Mouse (Mus musculus) neural tube, embryonic 11.5 days (tissue): ENCODE measurements around the gene Mtr. TPM values are rescaled to one million over a fixed set of nuclear protein-coding genes. Genes with fewer than 3 reads are reported as not detected.

Source experiments
- ATAC-seq: fragments of 200-750 bp; cut with Nextera tagmentation; 2 replicates; pipeline ENCODE4 v1.8.0; 2017; ENCODE audit warnings: moderate number of reproducible peaks, mild to moderate bottlenecking, moderate TSS enrichment, moderate library complexity; ENCODE audit not compliant: insufficient read depth, low FRiP score, low TSS enrichment
- DNase-seq: peaks from one replicate; pipeline ENCODE4 v3.0.0-alpha.2; 2015; ENCODE audit warnings: low spot score
- H3K27ac ChIP-seq: fragments of 300-500 bp; sonication (generic); 2 replicates; pipeline ENCODE4 v1.5.1; 2014; ENCODE audit warnings: low read depth, mild to moderate bottlenecking, low read length
- H3K27me3 ChIP-seq: fragments of 300-500 bp; sonication (generic); 2 replicates; pipeline ENCODE4 v1.6.1; 2014; ENCODE audit warnings: mild to moderate bottlenecking, low read length, mixed read lengths; ENCODE audit not compliant: control insufficient read depth, insufficient read depth
- H3K36me3 ChIP-seq: fragments of 300-500 bp; sonication (generic); 2 replicates; pipeline ENCODE4 v1.6.1; 2014; ENCODE audit warnings: mild to moderate bottlenecking, low read length, moderate library complexity, mixed read lengths; ENCODE audit not compliant: control insufficient read depth, insufficient read depth
- H3K4me1 ChIP-seq: fragments of 300-500 bp; sonication (generic); 2 replicates; pipeline ENCODE4 v1.6.1; 2014; ENCODE audit warnings: low read length, mixed read lengths; ENCODE audit not compliant: control insufficient read depth, insufficient read depth
- H3K4me2 ChIP-seq: fragments of 300-500 bp; sonication (generic); 2 replicates; pipeline ENCODE4 v1.6.1; 2014; ENCODE audit warnings: low read depth, mild to moderate bottlenecking, moderate library complexity
- H3K4me3 ChIP-seq: fragments of 300-500 bp; sonication (generic); 2 replicates; pipeline ENCODE4 v1.5.1; 2014; ENCODE audit warnings: low read depth, low read length
- H3K9ac ChIP-seq: fragments of 300-500 bp; sonication (generic); 2 replicates; pipeline ENCODE4 v1.6.1; 2014; ENCODE audit warnings: mild to moderate bottlenecking, low read length
- H3K9me3 ChIP-seq: fragments of 300-500 bp; sonication (generic); 2 replicates; pipeline ENCODE4 v1.6.1; 2016; ENCODE audit warnings: low read length; ENCODE audit not compliant: control insufficient read depth
- WGBS: fragments of 180-500 bp; shearing (Covaris S2); extraction: QIAGEN DNeasy Blood & Tissue Kit; methylation state at CpG from one replicate; pipeline ENCODE4 v1.1.7; 2014; 5-methylcytosine and 5-hydroxymethylcytosine counted together
- polyA plus RNA-seq: library from polyadenylated mRNA; unstranded; fragments of >200 nt; fragmentation: Nextera tagmentation; extraction: Ambion mirVana; gene quantifications from 2 replicates; pipeline ENCODE4 v1.2.1, GENCODE M21; 2014

Mtr gene
- polyA plus RNA-seq, 1 experiment from 2014 or later: 16.3 TPM

- H3K27me3 ChIP-seq: no peaks in the 10 kb centered on the region
- ATAC-seq (no peak), DNase-seq (no peak)
- H3K36me3 ChIP-seq: 0 out of 2 replicates have a peak, but pooled peaks cover 2% of the 10 kb centered on the region
- no peak overlapping the region for H3K4me2 ChIP-seq
- no peak overlapping the region for H3K4me3 ChIP-seq
- no peaks in the 10 kb centered on the region for H3K4me1 ChIP-seq
- WGBS: 91% methylated on average over 11 of the region's 11 CpGs
- no peak overlapping the region for H3K9ac ChIP-seq
- no peaks in the 10 kb centered on the region for H3K9me3 ChIP-seq
- no peak overlapping the region for H3K27ac ChIP-seq
Observed at GRCm38 (mm10) chr13:12188804-12189203, 69.1 kb downstream of the Mtr start.

DNA sequence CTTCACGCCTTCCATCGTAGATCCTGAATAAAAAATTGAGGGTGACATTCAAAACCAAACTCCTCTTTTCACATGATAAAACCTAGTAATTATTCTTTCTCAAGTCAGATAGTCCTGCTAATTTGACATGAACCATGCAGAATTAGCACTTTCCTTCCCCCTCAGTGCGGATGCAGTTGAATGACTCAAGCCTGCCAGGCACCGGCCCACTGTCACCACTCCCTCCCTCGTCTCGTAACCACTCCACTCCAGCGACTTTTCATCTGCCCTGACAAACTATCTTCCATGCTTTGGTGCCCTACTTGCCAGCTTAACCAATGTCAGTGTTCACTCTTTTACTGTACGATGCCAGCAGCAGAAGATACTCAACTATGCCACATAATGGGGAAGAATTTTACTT, 78.4 kb downstream of the Mtr start:
- Histone ChIP-seq H3K4me2 (no peak overlapping the region), H3K27me3 (no peaks in the 10 kb centered on the region), H3K9ac (no peak overlapping the region), H3K27ac (no peak overlapping the region), H3K9me3 (no peaks in the 10 kb centered on the region), H3K4me1 (no peaks in the 10 kb centered on the region), H3K36me3 (no peaks in the 10 kb centered on the region), H3K4me3 (no peak overlapping the region)
- DNase-seq (no peak), ATAC-seq (no peak)
- whole genome bisulfite sequencing: 76% methylated on average over 8 of the region's 8 CpGs

- no peak for DNase-seq
- Histone ChIP-seq H3K4me1 (no peaks in the 10 kb centered on the region), H3K4me3 (no peak overlapping the region), H3K27me3 (no peaks in the 10 kb centered on the region), H3K9ac (no peak overlapping the region), H3K4me2 (no peak overlapping the region), H3K36me3 (no peaks in the 10 kb centered on the region), H3K9me3 (no peaks in the 10 kb centered on the region), H3K27ac (no peak overlapping the region)
- 26% methylated on average over 3 of the region's 3 CpGs for WGBS
- no peak for ATAC-seq
Observed at GRCm38 (mm10) chr13:12176761-12177160, 81.2 kb downstream of the Mtr start.

DNA sequence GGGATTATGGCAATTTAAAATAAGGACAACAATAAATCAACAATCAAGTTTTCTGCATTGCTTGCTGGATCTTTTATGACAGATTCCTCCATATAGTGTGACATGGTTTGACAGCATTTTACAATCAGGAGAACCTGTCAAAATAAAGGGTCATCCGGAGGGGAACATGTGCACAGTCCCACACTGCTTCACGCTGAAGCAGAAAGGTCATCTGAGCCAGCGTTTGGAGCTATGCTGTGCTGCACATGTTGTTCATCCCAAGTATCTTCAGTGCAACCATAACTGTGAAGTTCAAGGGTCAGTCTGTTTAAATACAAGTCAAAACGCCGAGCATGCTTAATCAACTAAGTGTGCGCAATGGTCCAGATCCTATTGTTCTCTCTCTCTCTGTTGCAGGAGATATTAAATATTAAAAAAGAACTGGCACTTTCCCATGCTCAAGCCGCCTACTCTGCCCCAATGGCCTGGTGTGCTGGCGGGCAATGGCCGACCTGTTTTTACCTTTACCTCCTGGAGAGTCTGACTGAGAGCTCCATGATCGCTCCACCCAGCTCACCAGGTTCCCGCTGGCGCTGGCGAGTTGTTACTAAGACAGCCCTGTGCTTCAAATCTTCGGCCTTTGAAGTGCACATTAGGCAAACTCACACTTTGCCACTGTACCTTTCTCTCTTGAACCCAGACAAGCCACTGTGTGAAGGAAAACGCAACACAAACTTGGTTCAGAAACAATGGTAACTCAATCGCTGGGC, 81.8 kb downstream of the Mtr start:
- ATAC-seq (no peak), DNase-seq (no peak)
- Histone ChIP-seq H3K27me3 (no peaks in the 10 kb centered on the region), H3K9me3 (no peaks in the 10 kb centered on the region), H3K27ac (no peak overlapping the region), H3K4me2 (no peak overlapping the region), H3K4me1 (no peaks in the 10 kb centered on the region), H3K9ac (no peak overlapping the region), H3K36me3 (no peaks in the 10 kb centered on the region), H3K4me3 (no peak overlapping the region)
- 31% methylated on average over 16 of the region's 16 CpGs for WGBS

DNA sequence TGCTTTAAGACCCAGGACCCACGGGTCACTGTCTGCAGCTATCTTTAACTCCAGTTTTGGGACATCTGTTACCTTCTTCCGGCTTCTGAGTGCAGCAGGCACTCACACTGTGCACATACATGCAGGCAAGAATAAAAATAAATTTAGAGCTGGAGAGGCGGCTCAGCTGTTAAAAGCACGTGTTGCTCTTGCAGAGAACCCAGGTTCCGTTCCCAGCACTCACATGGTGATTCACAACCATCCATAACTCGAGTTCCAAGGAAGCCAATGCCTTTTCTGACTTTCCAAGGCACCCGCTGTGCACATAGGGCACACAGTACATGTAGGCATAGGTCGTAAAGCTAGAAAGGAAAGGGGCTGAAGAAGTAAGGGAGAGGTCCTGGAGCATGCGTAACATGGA, 90.6 kb downstream of the Mtr start:
- Histone ChIP-seq H3K36me3 (no peaks in the 10 kb centered on the region), H3K4me2 (no peak overlapping the region), H3K27me3 (no peaks in the 10 kb centered on the region), H3K4me3 (no peak overlapping the region), H3K9me3 (no peaks in the 10 kb centered on the region), H3K27ac (no peak overlapping the region), H3K4me1 (no peaks in the 10 kb centered on the region), H3K9ac (no peak overlapping the region)
- ATAC-seq (no peak), DNase-seq (no peak)
- 86% methylated on average over 9 of the region's 9 CpGs for WGBS

GRCm38 (mm10) chr13:12166386-12166785, 91.5 kb downstream of the Mtr start:
- Histone ChIP-seq H3K4me3 (no peak overlapping the region), H3K4me2 (no peak overlapping the region), H3K9me3 (no peaks in the 10 kb centered on the region), H3K4me1 (no peaks in the 10 kb centered on the region), H3K27ac (no peak overlapping the region), H3K9ac (no peak overlapping the region), H3K27me3 (no peaks in the 10 kb centered on the region), H3K36me3 (no peaks in the 10 kb centered on the region)
- WGBS: 34% methylated on average over 6 of the region's 6 CpGs
- ATAC-seq: no peak
- DNase-seq: no peak

GRCm38 (mm10) chr13:12165461-12166058, 92.4 kb downstream of the Mtr start:
- no peaks in the 10 kb centered on the region for H3K9me3 ChIP-seq
- H3K4me1 ChIP-seq: no peaks in the 10 kb centered on the region
- H3K27me3 ChIP-seq: no peaks in the 10 kb centered on the region
- WGBS: 68% methylated on average over 8 of the region's 8 CpGs
- no peak overlapping the region for H3K9ac ChIP-seq
- H3K4me3 ChIP-seq: no peak overlapping the region
- no peak overlapping the region for H3K4me2 ChIP-seq
- H3K27ac ChIP-seq: no peak overlapping the region
- no peaks in the 10 kb centered on the region for H3K36me3 ChIP-seq
- DNase-seq (no peak), ATAC-seq (no peak)

GRCm38 (mm10) chr13:12162457-12162856, 95.5 kb downstream of the Mtr start:
- no peaks in the 10 kb centered on the region for H3K27me3 ChIP-seq
- no peak for ATAC-seq
- no peak for DNase-seq

DNA sequence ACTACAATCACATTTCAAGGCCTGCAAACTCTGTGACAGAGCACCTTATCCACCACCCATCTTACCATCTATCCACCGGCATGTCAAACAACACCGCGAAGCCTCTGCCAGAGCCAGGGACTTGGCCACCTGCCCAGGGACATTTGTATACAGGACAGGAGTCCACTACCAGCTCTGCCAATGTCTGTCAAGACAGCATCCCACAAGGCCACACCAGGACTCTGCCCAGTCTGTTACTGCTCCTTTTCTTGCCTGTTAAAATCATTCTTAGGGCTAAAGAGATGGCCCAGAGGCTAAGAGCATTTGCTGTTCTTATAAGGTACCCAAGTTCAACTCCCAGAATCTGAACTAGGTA, 97.8 kb downstream of the Mtr start:
- WGBS: 88% methylated on average over 3 of the region's 3 CpGs
- no peaks in the 10 kb centered on the region for H3K27me3 ChIP-seq
- DNase-seq (no peak), ATAC-seq (no peak)
- no peak overlapping the region for H3K9ac ChIP-seq
- H3K36me3 ChIP-seq: no peaks in the 10 kb centered on the region
- no peak overlapping the region for H3K4me3 ChIP-seq
- H3K27ac ChIP-seq: no peak overlapping the region
- peaks cover 3% of the 10 kb centered on the region; the same call in 1 of the 2 replicates for H3K4me1 ChIP-seq
- H3K9me3 ChIP-seq: no peaks in the 10 kb centered on the region
- no peak overlapping the region for H3K4me2 ChIP-seq

More at GRCm38 (mm10) chr13:12162457-12162856, 95.5 kb downstream of the Mtr start:
- H3K36me3 ChIP-seq: no peaks in the 10 kb centered on the region
- 91% methylated on average over 4 of the region's 4 CpGs for WGBS
- H3K9me3 ChIP-seq: no peaks in the 10 kb centered on the region
- H3K27ac ChIP-seq: no peak overlapping the region
- H3K4me3 ChIP-seq: no peak overlapping the region
- H3K4me2 ChIP-seq: no peak overlapping the region
- no peak overlapping the region for H3K9ac ChIP-seq
- peaks cover 3% of the 10 kb centered on the region; the same call in 1 of the 2 replicates for H3K4me1 ChIP-seq
